Mouse (Mus musculus) left cerebral cortex, adult 8-10 months (tissue): Measurements from ENCODE around the gene Trim67. TPM values are rescaled to one million over a fixed set of nuclear protein-coding genes. Genes with fewer than 3 reads are reported as not detected.
"Not testable (repeated sequence)": the region's sequence is repeated elsewhere in the genome, so short reads cannot be mapped to it uniquely, and the experiment has no call there.

Experiments
- DNase-seq, 2 experiments: peaks; one replicate each; pipeline ENCODE4 v3.0.0; 2022; ENCODE audit warnings: low spot score in 2 of 2
- total RNA-seq, 4 experiments: library from RNA; stranded (reverse); gene quantifications; 2 replicates each; pipeline ENCODE4 v1.2.4; 2022

Gene Trim67
- total RNA-seq, 4 experiments from 2014 or later: 2.2 to 2.3 (median 2.2) TPM

GRCm38 (mm10) chr8:124831531-124831930, 38.6 kb downstream of the Trim67 start:
- DNase-seq: no peak

GRCm38 (mm10) chr8:124831941-124832340, 39.0 kb downstream of the Trim67 start:
- no peak for DNase-seq

- no peak for DNase-seq
Measured at GRCm38 (mm10) chr8:124833430-124834205, 40.7 kb downstream of the Trim67 start.

GRCm38 (mm10) chr8:124835848-124836247, 43.0 kb downstream of the Trim67 start:
- DNase-seq: no peak

GRCm38 (mm10) chr8:124836273-124836672, 43.4 kb downstream of the Trim67 start:
- DNase-seq: no peak

GRCm38 (mm10) chr8:124836907-124837306, 44.0 kb downstream of the Trim67 start:
- DNase-seq: no peak

- no peak for DNase-seq
Measured at GRCm38 (mm10) chr8:124837956-124838355, 45.1 kb downstream of the Trim67 start.

GRCm38 (mm10) chr8:124839371-124839770, 46.5 kb downstream of the Trim67 start:
- no peak for DNase-seq

- no peak for DNase-seq
Measured at GRCm38 (mm10) chr8:124840900-124841299, 48.0 kb downstream of the Trim67 start.

- no peak for DNase-seq
Measured at GRCm38 (mm10) chr8:124841775-124842174, 48.9 kb downstream of the Trim67 start.

- not testable (repeated sequence) for DNase-seq
Measured at GRCm38 (mm10) chr8:124842929-124843328, 50.0 kb downstream of the Trim67 start.

GRCm38 (mm10) chr8:124845131-124845530, 52.2 kb downstream of the Trim67 start:
- no peak for DNase-seq

- no peak for DNase-seq
Measured at GRCm38 (mm10) chr8:124845573-124845972, 52.7 kb downstream of the Trim67 start.

GRCm38 (mm10) chr8:124853511-124853910, 60.6 kb downstream of the Trim67 start:
- DNase-seq: no peak

GRCm38 (mm10) chr8:124859466-124859865, 66.6 kb downstream of the Trim67 start:
- DNase-seq: no peak

GRCm38 (mm10) chr8:124860188-124860587, 67.3 kb downstream of the Trim67 start:
- DNase-seq: no peak

- peak; percentile 85 to 93 for DNase-seq
Measured at GRCm38 (mm10) chr8:124862321-124863162, 69.7 kb downstream of the Trim67 start, which contains the start of the genes Gnpat and 2810004N23Rik. Gene Gnpat (plus strand): TSS chr8:124863033. Gene 2810004N23Rik (minus strand): TSS chr8:124863120.

- DNase-seq: no peak
Measured at GRCm38 (mm10) chr8:124863163-124863677, 70.3 kb downstream of the Trim67 start.

GRCm38 (mm10) chr8:124863729-124864128, 70.8 kb downstream of the Trim67 start:
- DNase-seq: no peak

GRCm38 (mm10) chr8:124866669-124867068, 73.8 kb downstream of the Trim67 start:
- no peak for DNase-seq

GRCm38 (mm10) chr8:124867126-124867525, 74.2 kb downstream of the Trim67 start:
- DNase-seq: no peak

- DNase-seq: no peak
Measured at GRCm38 (mm10) chr8:124869708-124870107, 76.8 kb downstream of the Trim67 start.
